Mouse (Mus musculus) hindbrain, embryonic 11.5 days (tissue): ENCODE results near the gene Sec16a. TPM values are rescaled to one million over a fixed set of nuclear protein-coding genes. Genes with fewer than 3 reads are reported as not detected.

ENCODE experiments used
- ATAC-seq: fragments of 200-750 bp; cut with Nextera tagmentation; 2 replicates; pipeline ENCODE4 v1.8.0; 2017; ENCODE audit warnings: mild to moderate bottlenecking, moderate TSS enrichment, moderate library complexity; ENCODE audit not compliant: low FRiP score
- DNase-seq: peaks from one replicate; pipeline ENCODE4 v3.0.0-alpha.2; 2015; ENCODE audit warnings: low spot score
- H3K27ac ChIP-seq: fragments of 300-500 bp; sonication (generic); 2 replicates; pipeline ENCODE4 v1.5.1; 2014; ENCODE audit warnings: mild to moderate bottlenecking, low read depth, low read length
- H3K27me3 ChIP-seq: fragments of 300-500 bp; sonication (generic); 2 replicates; pipeline ENCODE4 v1.6.1; 2014; ENCODE audit warnings: mild to moderate bottlenecking, low read length, moderate library complexity, mixed read lengths; ENCODE audit not compliant: control insufficient read depth, insufficient read depth
- H3K36me3 ChIP-seq: fragments of 300-500 bp; sonication (generic); 2 replicates; pipeline ENCODE4 v1.6.1; 2014; ENCODE audit warnings: mild to moderate bottlenecking, low read length, moderate library complexity, mixed read lengths; ENCODE audit not compliant: control insufficient read depth, insufficient read depth
- H3K4me1 ChIP-seq: fragments of 300-500 bp; sonication (generic); replicated peaks from 2 replicates; pipeline ENCODE4 v1.6.1; 2014; ENCODE audit warnings: low read length, mixed read lengths; ENCODE audit not compliant: control insufficient read depth, insufficient read depth
- H3K4me2 ChIP-seq: fragments of 300-500 bp; sonication (generic); replicated peaks from 2 replicates; pipeline ENCODE4 v1.6.1; 2014; ENCODE audit warnings: mild to moderate bottlenecking, low read depth, low read length
- H3K4me3 ChIP-seq: fragments of 300-500 bp; sonication (generic); 2 replicates; pipeline ENCODE4 v1.5.1; 2014; ENCODE audit warnings: low read depth, low read length
- H3K9ac ChIP-seq: fragments of 300-500 bp; sonication (generic); 2 replicates; pipeline ENCODE4 v1.6.1; 2014; ENCODE audit warnings: low read depth, low read length
- H3K9me3 ChIP-seq: fragments of 300-500 bp; sonication (generic); 2 replicates; pipeline ENCODE4 v1.6.1; 2016; ENCODE audit warnings: low read length; ENCODE audit not compliant: control insufficient read depth
- WGBS: fragments of 180-500 bp; shearing (Covaris S2); extraction: QIAGEN DNeasy Blood & Tissue Kit; methylation state at CpG from one replicate; pipeline ENCODE4 v1.1.7; 2014; 5-methylcytosine and 5-hydroxymethylcytosine counted together
- polyA plus RNA-seq: library from polyadenylated mRNA; unstranded; fragments of >200 nt; fragmentation: Nextera tagmentation; extraction: Ambion mirVana; gene quantifications from 2 replicates; pipeline ENCODE4 v1.2.1, GENCODE M21; 2014

Gene Sec16a
- polyA plus RNA-seq, 1 experiment from 2014 or later = 29.6 TPM

- Histone ChIP-seq H3K4me1 (peaks cover 6% of the 10 kb centered on the region), H3K27ac (no peak overlapping the region), H3K9ac (no peak overlapping the region), H3K4me2 (no peak overlapping the region), H3K4me3 (no peak overlapping the region), H3K27me3 (no peaks in the 10 kb centered on the region), H3K9me3 (no peaks in the 10 kb centered on the region), H3K36me3 (no peaks in the 10 kb centered on the region)
- no peak for ATAC-seq
- WGBS = 84% methylated on average over 1 of the region's 1 CpGs
- DNase-seq = no peak
Measured at GRCm38 (mm10) chr2:26447451-26447850, 2.4 kb upstream of the Sec16a start.

- peak overlapping the region; percentile 93 for H3K4me2 ChIP-seq
- DNase-seq (no peak), ATAC-seq (no peak)
- H3K9ac ChIP-seq = no peak overlapping the region
- WGBS = 71% methylated on average over 4 of the region's 4 CpGs
- H3K4me1 ChIP-seq = peaks cover 6% of the 10 kb centered on the region
- no peaks in the 10 kb centered on the region for H3K36me3 ChIP-seq
- H3K27me3 ChIP-seq = no peaks in the 10 kb centered on the region
- no peaks in the 10 kb centered on the region for H3K9me3 ChIP-seq
- no peak overlapping the region for H3K4me3 ChIP-seq
- H3K27ac ChIP-seq = no peak overlapping the region
Measured at GRCm38 (mm10) chr2:26446671-26447070, 1.7 kb upstream of the Sec16a start.

GRCm38 (mm10) chr2:26445666-26446445 is 840 bp upstream of the Sec16a start:
- H3K4me1 ChIP-seq = peaks cover 6% of the 10 kb centered on the region

GRCm38 (mm10) chr2:26444368-26444767 is 648 bp downstream of the Sec16a start:
- 8% methylated on average over 15 of the region's 15 CpGs for WGBS
- ATAC-seq (no peak), DNase-seq (no peak)
- peaks cover 11% of the 10 kb centered on the region; the same call in 1 of the 2 replicates for H3K36me3 ChIP-seq
- no peaks in the 10 kb centered on the region for H3K9me3 ChIP-seq
- H3K9ac ChIP-seq = peak overlapping the region; percentile 88
- peak overlapping the region; percentile 90 for H3K4me3 ChIP-seq
- H3K4me1 ChIP-seq = peaks cover 6% of the 10 kb centered on the region
- peak overlapping the region; percentile 47 for H3K4me2 ChIP-seq
- H3K27ac ChIP-seq = no peak overlapping the region
- H3K27me3 ChIP-seq = no peaks in the 10 kb centered on the region

More at GRCm38 (mm10) chr2:26445666-26446445, 840 bp upstream of the Sec16a start:
- H3K27ac ChIP-seq = peak overlapping the region; percentile 79
- H3K9ac ChIP-seq = peak overlapping the region; percentile 67
- H3K36me3 ChIP-seq = no peaks in the 10 kb centered on the region; the same call in 1 of the 2 replicates
- H3K4me3 ChIP-seq = peak overlapping the region; percentile 66
- DNase-seq = peak; percentile 92
- no peaks in the 10 kb centered on the region for H3K27me3 ChIP-seq
- no peaks in the 10 kb centered on the region for H3K9me3 ChIP-seq
- ATAC-seq = peak; percentile 92
- peak overlapping the region; percentile 93 for H3K4me2 ChIP-seq
- WGBS = under 1% methylated on average over 44 of the region's 44 CpGs

- H3K27ac ChIP-seq = no peak overlapping the region
- peak overlapping the region; percentile 88 for H3K9ac ChIP-seq
- peak overlapping the region; percentile 47 for H3K4me2 ChIP-seq
- no peak for ATAC-seq
- no peaks in the 10 kb centered on the region for H3K27me3 ChIP-seq
- no peaks in the 10 kb centered on the region for H3K9me3 ChIP-seq
- H3K4me1 ChIP-seq = peaks cover 6% of the 10 kb centered on the region
- no peak for DNase-seq
- H3K4me3 ChIP-seq = peak overlapping the region; percentile 90
- 60% methylated on average over 3 of the region's 3 CpGs for WGBS
- peaks cover 11% of the 10 kb centered on the region; the same call in 1 of the 2 replicates for H3K36me3 ChIP-seq
Measured at GRCm38 (mm10) chr2:26443876-26444275, 1.1 kb downstream of the Sec16a start.

GRCm38 (mm10) chr2:26442843-26443242 is 2.2 kb downstream of the Sec16a start:
- ATAC-seq (no peak), DNase-seq (no peak)
- Histone ChIP-seq H3K27ac (no peak overlapping the region), H3K4me2 (no peak overlapping the region), H3K36me3 (peaks cover 11% of the 10 kb centered on the region; the same call in 1 of the 2 replicates), H3K4me3 (no peak overlapping the region), H3K27me3 (no peaks in the 10 kb centered on the region), H3K9ac (no peak overlapping the region), H3K4me1 (peaks cover 6% of the 10 kb centered on the region), H3K9me3 (no peaks in the 10 kb centered on the region)
- WGBS = 58% methylated on average over 1 of the region's 1 CpGs

GRCm38 (mm10) chr2:26441688-26442087 is 3.3 kb downstream of the Sec16a start:
- Histone ChIP-seq H3K9me3 (no peaks in the 10 kb centered on the region), H3K36me3 (peaks cover 11% of the 10 kb centered on the region; the same call in 1 of the 2 replicates), H3K4me2 (no peak overlapping the region), H3K4me1 (peaks cover 6% of the 10 kb centered on the region), H3K9ac (no peak overlapping the region), H3K27ac (no peak overlapping the region), H3K4me3 (no peak overlapping the region), H3K27me3 (no peaks in the 10 kb centered on the region)
- 86% methylated on average over 5 of the region's 5 CpGs for WGBS
- ATAC-seq = no peak
- no peak for DNase-seq

- DNase-seq (no peak), ATAC-seq (no peak)
- Histone ChIP-seq H3K4me2 (no peak overlapping the region), H3K4me3 (no peak overlapping the region), H3K36me3 (peaks cover 11% of the 10 kb centered on the region; the same call in 1 of the 2 replicates), H3K4me1 (peaks cover 6% of the 10 kb centered on the region), H3K9me3 (no peaks in the 10 kb centered on the region), H3K27ac (no peak overlapping the region), H3K27me3 (no peaks in the 10 kb centered on the region), H3K9ac (no peak overlapping the region)
- whole genome bisulfite sequencing = 93% methylated on average over 4 of the region's 4 CpGs
Measured at GRCm38 (mm10) chr2:26441261-26441660, 3.8 kb downstream of the Sec16a start.

GRCm38 (mm10) chr2:26439671-26440070 is 5.3 kb downstream of the Sec16a start:
- Histone ChIP-seq H3K36me3 (peaks cover 11% of the 10 kb centered on the region), H3K9me3 (no peaks in the 10 kb centered on the region), H3K27ac (no peak overlapping the region), H3K27me3 (no peaks in the 10 kb centered on the region), H3K4me2 (no peak overlapping the region), H3K4me3 (no peak overlapping the region), H3K9ac (no peak overlapping the region), H3K4me1 (peaks cover 6% of the 10 kb centered on the region)
- no peak for ATAC-seq
- 92% methylated on average over 6 of the region's 6 CpGs for WGBS
- DNase-seq = no peak
